Comparison of ENCODE assay signal across 10 mouse cellular contexts in genomic region chr1:34896898-34897297, GRCm38 (mm10). TPM values are rescaled to one million over a fixed set of nuclear protein-coding genes. Genes with fewer than 3 reads are reported as not detected.
DNase-seq lines count a peak whose midpoint lies in the region; ATAC-seq and TF ChIP-seq lines count a peak whose summit lies in the region.
"Had no signal": no experiment of that assay in that cellular context is flagged by ENCODE, and none has a peak within 500 bp of the region (broad histone marks: within the 10 kb centered on the region; RNA-seq: fewer than 3 reads in every experiment).

No protein-coding gene starts in this region.

- no peaks in the 10 kb centered on the region for H3K27me3 ChIP-seq in thymus, adult 2 months (ENCODE audit: control insufficient read depth, insufficient read depth, low read length)
- no peaks in the 10 kb centered on the region for H3K27me3 ChIP-seq in limb, embryonic 11.5 days (ENCODE audit: control insufficient read depth, insufficient read depth, low read length)
- H3K27me3 ChIP-seq: hindbrain, embryonic 15.5 days; neural tube, embryonic 12.5 days had no signal

- no peak for TF ChIP-seq CTCF in thymus, adult 2 months (IDR thresholded peaks at IDR 0.05; ENCODE audit: borderline replicate concordance, control insufficient read depth, extremely low read depth, insufficient read depth, low read length, poor library complexity)

- no peak for ATAC-seq in limb, embryonic 11.5 days (ENCODE audit: insufficient number of reproducible peaks, low FRiP score, low TSS enrichment, low read depth)

- peak; percentile 60 for DNase-seq in embryo, embryonic 10 days (ENCODE audit: low spot score)
- DNase-seq in embryo, embryonic 9.5 days (ENCODE audit: extremely low spot score) = no peak
- DNase-seq in thymus, adult 2 months = peak; percentile 47
- no peak for DNase-seq in thymus, adult 18-20 months
- peak; percentile 38 for DNase-seq in cerebellum, adult 9-11 months
- peak; percentile 66 for DNase-seq in heart, postnatal 4 days
- peak; percentile 51 for DNase-seq in limb, embryonic 11.5 days (ENCODE audit: low spot score)
- peak; percentile 52 for DNase-seq in right cerebral cortex, adult 18-20 months

- no peak overlapping the region for H3K4me3 ChIP-seq in thymus, adult 2 months (ENCODE audit: control insufficient read depth, insufficient read depth, low read length)
- H3K4me3 ChIP-seq in limb, embryonic 11.5 days (ENCODE audit: low read depth, low read length) = no peak overlapping the region
- H3K4me3 ChIP-seq: hindbrain, embryonic 15.5 days; neural tube, embryonic 12.5 days had no signal

- WGBS in thymus, adult 2 months = 44% methylated on average over 4 of the region's 4 CpGs
- WGBS in limb, embryonic 11.5 days = 59% methylated on average over 4 of the region's 4 CpGs

- no peak overlapping the region for H3K4me2 ChIP-seq in limb, embryonic 11.5 days (ENCODE audit: low read depth, severe bottlenecking)
- H3K4me2 ChIP-seq: hindbrain, embryonic 15.5 days; neural tube, embryonic 12.5 days had no signal

- H3K4me1 ChIP-seq in thymus, adult 2 months (replicated peaks; ENCODE audit: control insufficient read depth, insufficient read depth, low read length) = no peaks in the 10 kb centered on the region
- H3K4me1 ChIP-seq in limb, embryonic 11.5 days (ENCODE audit: control insufficient read depth, insufficient read depth, low read length) = no peaks in the 10 kb centered on the region
- H3K4me1 ChIP-seq: neural tube, embryonic 12.5 days had no signal

- H3K9me3 ChIP-seq in limb, embryonic 11.5 days (ENCODE audit: control insufficient read depth, low read length) = no peaks in the 10 kb centered on the region
- H3K9me3 ChIP-seq: hindbrain, embryonic 15.5 days; neural tube, embryonic 12.5 days had no signal

- no peak for TF ChIP-seq POLR2A in thymus, adult 2 months (IDR thresholded peaks at IDR 0.05; ENCODE audit: control insufficient read depth, extremely low read depth, insufficient read depth, low read length, poor library complexity)

- no peaks in the 10 kb centered on the region for H3K36me3 ChIP-seq in thymus, adult 2 months (ENCODE audit: control insufficient read depth, insufficient read depth, low read length)
- H3K36me3 ChIP-seq in limb, embryonic 11.5 days (ENCODE audit: control insufficient read depth, insufficient read depth, low read length) = no peaks in the 10 kb centered on the region
- H3K36me3 ChIP-seq: hindbrain, embryonic 15.5 days; neural tube, embryonic 12.5 days had no signal

- no peak overlapping the region for H3K9ac ChIP-seq in limb, embryonic 11.5 days (ENCODE audit: low read length)
- H3K9ac ChIP-seq: hindbrain, embryonic 15.5 days; neural tube, embryonic 12.5 days had no signal

- no peak overlapping the region for H3K27ac ChIP-seq in thymus, adult 2 months (ENCODE audit: control insufficient read depth, insufficient read depth, low read length)
- H3K27ac ChIP-seq in limb, embryonic 11.5 days (replicated peaks; ENCODE audit: low read depth, low read length) = no peak overlapping the region
- H3K27ac ChIP-seq: hindbrain, embryonic 15.5 days; neural tube, embryonic 12.5 days had no signal

RNA-seq across cellular contexts. Expression of gene Plekhb2, which starts 47.1 kb away (rescaled TPM):
- 48.3 and 52.4 TPM in 2 replicates for polyA plus RNA-seq in thymus, adult 2 months (2012; rRNA removed)
- 10 to 100 TPM; 67.0 to 73.6 TPM for total RNA-seq in heart, postnatal 4 days (2021)
- 16.5 and 21.1 TPM in 2 replicates for polyA plus RNA-seq in limb, embryonic 11.5 days (2014; fragmentation: Nextera tagmentation; extraction: Ambion mirVana)

RNA-seq across cellular contexts. Expression of gene Fam168b, which starts 54.0 kb away (rescaled TPM):
- 917 and 1,025 TPM in 2 replicates for polyA plus RNA-seq in thymus, adult 2 months (2012; rRNA removed)
- 10 to 100 TPM; 83.2 to 89.8 TPM for total RNA-seq in heart, postnatal 4 days (2021)
- polyA plus RNA-seq in limb, embryonic 11.5 days (2014; fragmentation: Nextera tagmentation; extraction: Ambion mirVana) = 93.5 and 114 TPM in 2 replicates

Comparison
In these comparisons a context has a peak if more than half of its experiments do, and no peak if none do; other contexts are left out.
1. DNase-seq: peak in embryo, embryonic 10 days (single experiment), thymus, adult 2 months (single experiment), cerebellum, adult 9-11 months (single experiment), heart, postnatal 4 days (single experiment), limb, embryonic 11.5 days (single experiment) and right cerebral cortex, adult 18-20 months (single experiment); none in embryo, embryonic 9.5 days (single experiment) and thymus, adult 18-20 months (0 of 2).